Mouse (Mus musculus) MEL (cell line): ENCODE data around the gene Ttll6.

Source experiments
- CTCF ChIP-seq, 3 experiments: IDR thresholded peaks in 2 of 3; conservative IDR thresholded peaks in 1 of 3; 2 replicates each; pipeline ENCODE4 v1.5.1; 2011 to 2012; ENCODE audit warnings: low read length in 3 of 3, low read depth in 2 of 3, mild to moderate bottlenecking in 2 of 3, improper control_type of control experiment in 1 of 3, inconsistent platforms in 1 of 3, mixed read lengths in 1 of 3, moderate library complexity in 1 of 3; ENCODE audit not compliant: control insufficient read depth in 1 of 3, insufficient read depth in 1 of 3, poor library complexity in 1 of 3, severe bottlenecking in 1 of 3
- MAX ChIP-seq: IDR thresholded peaks from 2 replicates; pipeline ENCODE4 v1.6.1; 2011; ENCODE audit warnings: low read length, improper control_type of control experiment

- TF ChIP-seq MAX (no peak), CTCF (IDR thresholded peaks at IDR 0.05 in 2 of 3, conservative IDR thresholded peaks at IDR 0.05 in 1 of 3; ENCODE audit: control insufficient read depth in 1 of 3, insufficient read depth in 1 of 3, low read depth in 2 of 3, low read length in 3 of 3, poor library complexity in 1 of 3, severe bottlenecking in 1 of 3) (no peak)
Observed at GRCm38 (mm10) chr11:96130606-96131005, 3.0 kb upstream of the Ttll6 start.
